Mouse (Mus musculus) left cerebral cortex, postnatal 25 days (tissue): ENCODE measurements around the gene Cds1. TPM values are rescaled to one million over a fixed set of nuclear protein-coding genes. Genes with fewer than 3 reads are reported as not detected.
"Not testable (repeated sequence)": the region's sequence is repeated elsewhere in the genome, so short reads cannot be mapped to it uniquely, and the experiment has no call there.

Experiments
- DNase-seq, 2 experiments: peaks; one replicate each; pipeline ENCODE4 v3.0.0; 2022; ENCODE audit warnings: low spot score in 2 of 2, mixed read lengths in 1 of 2
- intact Hi-C: fragments of 180-260 bp; cut with DNase I; formaldehyde crosslinking; loops from one replicate; pipeline ENCODE4 v1.15.1; 2025
- total RNA-seq, 2 experiments: library from RNA; stranded (reverse); gene quantifications; 2 replicates each; pipeline ENCODE4 v1.2.3; 2021

Cds1 gene
- total RNA-seq, 2 experiments from 2014 or later = 74.8 to 89.4 TPM

DNA sequence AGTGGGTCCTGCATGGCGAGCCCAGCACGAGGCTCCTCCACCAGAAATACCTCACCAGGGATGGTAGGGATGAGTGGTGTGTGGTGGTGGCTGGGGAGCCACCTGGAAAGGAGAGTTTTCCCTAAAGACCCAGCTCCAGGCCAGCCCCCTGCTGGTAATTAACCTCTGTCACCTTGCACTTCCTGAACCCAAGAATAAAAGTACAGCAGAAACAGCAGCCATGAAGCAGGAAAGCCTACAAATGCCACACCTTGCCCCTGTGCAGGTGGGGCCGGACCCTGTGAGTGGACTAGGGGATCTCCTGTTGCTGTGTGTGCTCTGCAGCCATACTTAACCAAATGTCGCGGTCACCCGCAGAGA is 57.4 kb downstream of the Cds1 start:
- DNase-seq = no peak
- intact Hi-C loops = no loop called here

DNA sequence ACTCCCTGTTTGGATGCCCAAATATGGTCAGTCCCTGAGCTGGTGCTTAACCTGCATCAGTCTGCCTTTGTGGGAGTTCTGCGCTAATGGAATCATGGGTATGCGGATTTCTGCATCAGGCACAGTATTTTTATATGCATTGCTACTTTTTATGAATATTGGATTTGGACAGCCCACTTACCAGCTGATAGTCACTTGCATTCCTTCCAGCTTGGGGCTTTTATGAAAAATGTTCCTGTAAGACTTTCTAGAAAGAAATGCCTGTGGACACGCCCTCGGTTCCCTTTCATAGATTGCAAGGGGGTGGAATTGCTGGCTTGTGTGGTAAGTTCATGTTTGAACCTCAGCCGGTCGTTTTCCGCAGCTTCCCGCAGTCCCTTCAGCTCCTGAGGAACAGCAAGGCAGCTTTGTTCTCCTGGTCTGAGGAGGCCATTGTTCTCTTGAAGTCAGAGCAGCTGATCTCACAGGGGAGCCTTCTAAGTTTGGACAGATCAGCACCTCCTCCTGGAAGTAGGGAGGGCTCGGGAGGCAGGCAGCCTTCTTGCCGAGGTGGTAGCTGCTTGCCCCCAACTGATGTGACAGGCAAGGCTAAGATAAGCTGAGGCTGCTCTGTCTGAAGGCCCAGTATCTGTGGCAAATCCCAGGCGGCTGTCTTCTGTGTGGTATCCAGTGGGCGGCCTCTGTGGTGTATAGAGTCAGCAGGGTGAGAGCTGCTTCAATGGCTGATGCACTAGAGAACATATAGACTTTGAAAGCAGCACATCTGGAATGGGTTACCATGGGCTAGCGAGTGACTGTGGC is 60.4 kb downstream of the Cds1 start:
- peak in 1 of 2 experiments; percentile 78 for DNase-seq
- intact Hi-C loops = loop anchor here (5.0 kb wide), 1 partner anchor 58 kb away; the partner anchor contains the start of gene Cds1

GRCm38 (mm10) chr5:101826531-101826970 is 61.6 kb downstream of the Cds1 start:
- intact Hi-C loops = loop anchor here (5.0 kb wide), 1 partner anchor 59 kb away; the partner anchor contains the start of gene Cds1
- DNase-seq = peak in 1 of 2 experiments; percentile 57

DNA sequence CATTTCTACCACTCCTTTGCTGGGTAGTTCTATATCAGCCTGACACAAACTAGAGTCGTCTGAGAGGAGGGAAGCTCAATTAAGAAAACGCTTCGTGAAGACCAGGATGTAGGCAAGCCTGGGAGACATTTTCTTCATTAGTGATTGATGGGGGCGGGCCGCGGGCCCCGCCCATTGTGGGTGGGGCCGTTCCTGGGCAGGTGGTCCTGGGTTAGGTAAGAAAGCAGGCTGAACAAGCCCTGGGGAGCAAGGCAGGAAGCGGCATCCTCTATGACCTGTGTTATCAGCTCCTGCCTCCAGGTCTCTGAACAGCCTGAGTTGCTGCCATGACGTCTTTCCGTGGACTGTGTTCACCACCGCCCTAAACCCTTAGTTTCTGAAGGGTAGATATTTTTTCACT is 62.5 kb downstream of the Cds1 start:
- DNase-seq = no peak
- intact Hi-C loops = loop anchor here (5.0 kb wide), 1 partner anchor 60 kb away; the partner anchor contains the start of gene Cds1

GRCm38 (mm10) chr5:101828932-101829331 is 64.0 kb downstream of the Cds1 start:
- intact Hi-C loops = loop anchor here (5.0 kb wide), 1 partner anchor 62 kb away; the partner anchor contains the start of gene Cds1
- no peak for DNase-seq

- DNase-seq = no peak
- intact Hi-C loops = no loop called here
Measured at GRCm38 (mm10) chr5:101830180-101830579, 65.2 kb downstream of the Cds1 start.

DNA sequence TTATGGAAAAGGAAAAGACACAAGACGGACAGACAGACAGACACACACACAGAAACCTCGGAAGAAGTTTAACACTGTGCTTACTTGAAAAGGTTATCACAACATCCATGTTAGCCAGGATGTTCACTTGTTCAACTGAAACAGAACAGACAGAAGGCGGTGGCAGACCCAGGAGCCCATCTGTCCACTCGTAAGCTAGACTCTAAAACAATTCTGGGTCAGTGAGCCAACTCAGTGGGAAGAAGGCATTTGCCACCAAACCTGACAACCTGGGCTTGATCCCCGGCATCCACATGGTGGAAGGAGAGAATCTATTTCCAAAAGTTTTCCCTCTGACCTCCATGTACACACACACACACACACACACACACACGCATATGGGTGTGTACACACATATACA is 67.1 kb downstream of the Cds1 start:
- intact Hi-C loops = no loop called here
- no peak for DNase-seq

DNA sequence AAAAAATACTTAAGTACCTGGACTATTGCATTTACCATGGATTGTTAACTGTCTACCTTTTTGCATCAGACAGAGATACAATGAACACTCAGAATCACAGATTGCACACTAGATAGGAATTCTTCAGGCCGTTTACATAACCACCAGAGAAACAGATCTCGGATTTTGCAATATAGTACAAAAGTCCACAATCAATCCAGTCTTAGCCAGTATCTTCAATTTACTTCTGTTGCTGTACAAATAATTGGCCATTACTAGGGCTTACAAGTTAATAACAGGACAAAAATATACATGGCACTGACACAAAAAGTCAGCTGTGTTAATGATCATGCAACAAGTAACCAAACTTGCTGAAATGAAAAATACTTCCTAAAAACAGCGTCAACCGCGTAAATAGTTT is 68.1 kb downstream of the Cds1 start:
- DNase-seq = no peak
- intact Hi-C loops = no loop called here

DNA sequence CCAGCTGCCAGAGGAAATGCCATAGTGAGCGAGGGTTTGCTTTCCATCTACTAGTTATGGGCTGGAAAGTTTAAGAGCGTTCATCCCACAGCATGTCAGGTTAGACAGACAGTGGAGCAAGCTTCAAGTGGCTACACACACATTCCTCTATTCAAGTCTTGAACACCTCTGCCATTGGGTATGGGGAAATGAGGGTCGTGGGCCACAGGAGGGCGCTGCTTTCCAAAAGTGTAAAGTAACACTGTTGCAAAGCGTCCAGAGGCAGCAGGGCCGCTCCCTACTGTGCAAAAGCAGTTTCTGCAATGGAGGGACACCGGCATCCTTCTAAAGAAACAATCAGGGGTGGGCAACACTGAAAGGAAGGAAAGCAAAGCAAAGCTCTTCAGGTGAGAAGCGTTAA is 68.9 kb downstream of the Cds1 start:
- intact Hi-C loops = no loop called here
- no peak for DNase-seq

- intact Hi-C loops = no loop called here
- no peak for DNase-seq
Measured at GRCm38 (mm10) chr5:101836221-101836620, 71.3 kb downstream of the Cds1 start.

- intact Hi-C loops, DNase-seq: not testable (repeated sequence)
Measured at GRCm38 (mm10) chr5:101837605-101838004, 72.7 kb downstream of the Cds1 start.

DNA sequence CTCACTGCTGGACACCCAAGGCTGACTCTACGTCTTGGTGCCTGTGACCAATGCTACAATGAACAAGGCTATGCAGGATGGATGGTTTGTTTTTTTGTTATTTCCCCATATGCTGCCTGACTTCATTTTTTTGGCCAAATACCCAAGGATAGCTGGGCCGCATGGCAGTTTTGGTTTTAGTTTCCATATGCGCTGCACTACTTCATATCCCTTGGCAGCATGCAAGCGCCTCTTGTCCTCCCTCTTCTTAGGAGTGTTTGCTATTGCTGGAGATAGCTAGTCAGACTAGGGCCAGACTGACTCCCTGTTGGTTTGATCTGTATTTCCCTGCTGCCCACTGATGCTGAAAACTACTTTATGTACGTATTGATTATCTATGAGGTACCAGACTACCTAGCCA is 75.5 kb downstream of the Cds1 start:
- intact Hi-C loops = no loop called here
- DNase-seq = no peak

DNA sequence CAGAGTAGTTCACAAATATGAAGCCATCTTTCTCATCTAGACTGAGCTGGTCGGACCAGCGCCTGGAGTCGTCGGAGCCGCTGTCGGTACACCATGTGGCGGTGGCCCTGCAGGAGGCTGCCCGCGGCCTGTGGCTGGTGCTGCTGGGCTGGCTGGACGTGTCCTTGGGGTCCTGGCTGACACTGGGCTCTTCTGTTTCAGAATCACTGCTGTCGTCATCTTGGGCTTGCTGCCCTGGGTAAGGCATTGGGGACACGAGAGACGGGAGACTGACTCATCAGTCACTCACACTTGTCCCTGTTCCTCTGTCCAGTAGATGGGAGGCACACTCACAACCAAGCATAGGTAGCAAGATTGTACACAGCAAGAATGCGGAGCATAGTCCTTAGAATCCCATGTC is 80.1 kb downstream of the Cds1 start:
- intact Hi-C loops = no loop called here

GRCm38 (mm10) chr5:101845930-101846329 is 81.0 kb downstream of the Cds1 start:
- DNase-seq = no peak
- intact Hi-C loops = no loop called here

More for the DNA sequence above, 80.1 kb downstream of the Cds1 start:
- DNase-seq = no peak

GRCm38 (mm10) chr5:101847323-101847722 is 82.4 kb downstream of the Cds1 start:
- DNase-seq = no peak
- intact Hi-C loops = no loop called here

GRCm38 (mm10) chr5:101847762-101848161 is 82.8 kb downstream of the Cds1 start:
- intact Hi-C loops = no loop called here
- DNase-seq = no peak

- intact Hi-C loops = no loop called here
- DNase-seq = no peak
Measured at GRCm38 (mm10) chr5:101851133-101851532, 86.2 kb downstream of the Cds1 start.

DNA sequence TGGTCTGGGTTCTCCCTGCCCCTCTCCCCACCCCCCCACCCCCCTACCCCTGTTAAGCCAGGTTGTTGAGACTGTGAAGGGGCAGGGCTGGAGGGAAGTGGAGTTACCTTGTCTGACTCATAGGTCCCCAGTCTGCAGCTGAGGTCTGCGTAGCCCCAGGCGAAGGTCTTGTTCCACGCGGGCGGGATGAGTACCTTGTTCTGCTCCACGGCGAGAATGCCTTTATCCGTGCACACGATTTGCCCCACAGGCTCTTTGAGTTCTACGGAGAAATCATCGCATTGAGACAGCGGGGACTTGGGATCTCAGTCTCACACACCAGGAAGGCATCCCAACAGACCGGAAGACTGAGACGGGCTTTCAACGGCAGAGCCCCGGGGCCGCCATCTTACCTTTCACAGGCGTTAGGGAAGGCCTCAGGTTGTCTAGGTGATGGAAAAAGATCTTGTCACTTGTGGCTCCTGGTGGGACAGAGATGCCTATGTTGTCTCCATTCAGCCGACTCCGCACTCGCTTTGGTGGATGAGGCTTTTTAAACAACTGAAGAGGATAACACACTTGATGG is 87.3 kb downstream of the Cds1 start:
- intact Hi-C loops = no loop called here
- no peak for DNase-seq

DNA sequence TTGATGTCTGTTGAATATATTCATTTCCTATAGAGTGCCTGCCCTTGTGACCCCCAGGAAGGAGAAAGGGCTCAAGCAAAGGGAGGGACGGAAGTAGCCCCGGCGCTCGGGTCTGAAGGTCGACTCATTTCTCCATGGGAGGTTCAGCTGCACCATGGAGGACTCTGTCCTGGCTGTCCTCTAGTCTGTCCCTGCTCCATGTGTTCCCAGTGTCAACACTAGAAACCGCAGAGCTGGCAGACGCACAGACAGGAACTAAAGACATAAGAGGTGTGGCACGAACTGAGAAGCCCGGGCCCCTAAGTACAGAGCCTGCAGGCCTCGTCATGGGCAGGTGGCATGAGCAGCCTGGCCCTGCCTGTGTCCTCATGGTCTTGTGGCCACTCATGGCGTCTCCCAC is 89.2 kb downstream of the Cds1 start:
- intact Hi-C loops = no loop called here
- DNase-seq = no peak

- intact Hi-C loops = no loop called here
- no peak for DNase-seq
Measured at GRCm38 (mm10) chr5:101854667-101855066, 89.7 kb downstream of the Cds1 start.

- no peak for DNase-seq
- intact Hi-C loops = no loop called here
Measured at GRCm38 (mm10) chr5:101855475-101855874, 90.5 kb downstream of the Cds1 start.
